Mouse (Mus musculus): ENCODE data around the gene Lag3. TPM values are rescaled to one million over a fixed set of nuclear protein-coding genes. Genes with fewer than 3 reads are reported as not detected.

Lag3 gene
- total and polyA plus RNA-seq, 2 experiments from 2014 or later, result 0.11 to 0.85 TPM

- ATAC-seq (ENCODE audit: insufficient read depth, low read depth) (no peak), DNase-seq (ENCODE audit: low spot score) (no peak)
- 60% methylated on average over 1 of the region's 1 CpGs for WGBS
- Histone ChIP-seq H3K27ac (ENCODE audit: low read depth) (peak overlapping the region; percentile 96), H3K9ac (replicated peaks; ENCODE audit: low read depth, low read length) (0 out of 2 replicates have a peak overlapping the region, but pooled peaks have one; percentile 26), H3K9me3 (replicated peaks; ENCODE audit: control insufficient read depth, low read length) (no peaks in the 10 kb centered on the region), H3K4me2 (ENCODE audit: low read depth, low read length) (peak overlapping the region; percentile 75; the same call in 1 of the 2 replicates), H3K36me3 (replicated peaks; ENCODE audit: control insufficient read depth, insufficient read depth, low read length) (peaks cover 23% of the 10 kb centered on the region), H3K27me3 (ENCODE audit: control insufficient read depth, insufficient read depth, low read length) (no peaks in the 10 kb centered on the region), H3K4me3 (ENCODE audit: low read depth, low read length) (0 out of 2 replicates have a peak overlapping the region, but pooled peaks have one; percentile 91), H3K4me1 (ENCODE audit: control insufficient read depth, insufficient read depth) (peaks cover 22% of the 10 kb centered on the region)
- TF ChIP-seq CTCF (IDR thresholded peaks at IDR 0.05; ENCODE audit: low read depth) (no peak), EP300 (IDR thresholded peaks at IDR 0.05; ENCODE audit: low read depth) (no peak)
Observed at GRCm38 (mm10) chr6:124930231-124930630, 18.7 kb upstream of the Lag3 start.

DNA sequence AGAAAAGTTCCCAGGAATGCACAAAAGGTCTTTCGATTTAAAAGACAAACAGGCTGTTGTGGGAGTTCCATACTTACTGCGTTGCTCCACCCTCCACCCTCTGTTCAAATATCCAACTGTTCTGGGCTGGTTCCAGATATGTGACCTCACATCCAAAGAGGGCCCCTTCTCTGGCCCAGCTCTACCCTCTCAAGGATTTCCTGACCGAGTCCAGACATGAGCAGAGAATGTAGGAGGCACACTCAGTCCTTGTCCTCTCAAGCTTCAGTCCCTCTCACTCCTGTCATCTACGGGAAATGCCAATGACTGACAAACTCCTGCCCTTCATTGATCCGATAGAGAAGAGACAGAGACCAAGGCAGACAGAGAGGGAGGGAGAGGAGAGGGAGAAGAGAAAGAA is 14.4 kb upstream of the Lag3 start:
- peak; percentile 69 for ATAC-seq (ENCODE audit: insufficient read depth, low read depth)

DNA sequence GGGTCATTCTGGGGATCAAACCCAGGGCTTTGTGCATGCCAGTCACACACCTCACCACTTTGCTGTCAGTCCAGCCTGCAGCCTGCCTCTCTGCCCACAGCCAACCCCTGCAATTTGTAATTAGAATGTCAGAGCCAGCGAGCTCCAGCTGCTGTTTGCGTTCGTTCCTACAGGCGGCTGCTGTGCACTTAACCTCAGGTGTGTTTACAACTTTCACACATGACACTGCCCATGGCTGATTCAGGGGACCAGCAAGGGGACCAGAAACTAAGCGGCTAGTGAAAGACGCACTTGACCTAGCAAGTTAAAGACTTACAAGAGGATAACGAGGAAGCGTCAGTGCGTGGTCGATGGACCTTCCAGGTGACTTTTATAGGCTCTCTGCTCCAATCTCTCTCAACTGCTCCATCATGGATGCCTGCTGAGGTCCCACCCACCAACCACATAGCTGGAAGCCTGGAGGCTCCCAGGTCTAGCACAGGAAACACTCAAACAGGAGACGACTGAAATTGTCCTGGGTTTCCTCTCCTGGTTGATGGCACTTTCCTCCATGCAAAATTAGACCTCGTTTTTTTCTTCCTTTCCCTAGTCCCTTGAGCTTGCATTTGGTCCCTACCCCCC is 13.8 kb upstream of the Lag3 start:
- TF ChIP-seq EP300 (IDR thresholded peaks at IDR 0.05; ENCODE audit: low read depth), result no peak
- 0 out of 2 replicates have a peak, but pooled peaks have one; percentile 9 for TF ChIP-seq CTCF (IDR thresholded peaks at IDR 0.05; ENCODE audit: low read depth)
- Histone ChIP-seq H3K4me2 (ENCODE audit: low read depth, low read length) (peak overlapping the region; percentile 56), H3K36me3 (replicated peaks; ENCODE audit: control insufficient read depth, insufficient read depth, low read length) (no peaks in the 10 kb centered on the region), H3K4me3 (ENCODE audit: low read depth, low read length) (peak overlapping the region; percentile 27), H3K9ac (replicated peaks; ENCODE audit: low read depth, low read length) (peak overlapping the region; percentile 10; the same call in 1 of the 2 replicates), H3K4me1 (ENCODE audit: control insufficient read depth, insufficient read depth) (peaks cover 27% of the 10 kb centered on the region), H3K9me3 (replicated peaks; ENCODE audit: control insufficient read depth, low read length) (no peaks in the 10 kb centered on the region), H3K27me3 (ENCODE audit: control insufficient read depth, insufficient read depth, low read length) (no peaks in the 10 kb centered on the region), H3K27ac (ENCODE audit: low read depth) (peak overlapping the region; percentile 90)
- WGBS, result 38% methylated on average over 12 of the region's 12 CpGs
- ATAC-seq (ENCODE audit: insufficient read depth, low read depth), result 0 out of 2 replicates have a peak, but pooled peaks have one; percentile 10
- DNase-seq (ENCODE audit: low spot score), result no peak

More for the DNA sequence above, 14.4 kb upstream of the Lag3 start:
- Histone ChIP-seq H3K4me3 (ENCODE audit: low read depth, low read length) (peak overlapping the region; percentile 27), H3K36me3 (replicated peaks; ENCODE audit: control insufficient read depth, insufficient read depth, low read length) (no peaks in the 10 kb centered on the region), H3K4me2 (ENCODE audit: low read depth, low read length) (peak overlapping the region; percentile 56), H3K4me1 (ENCODE audit: control insufficient read depth, insufficient read depth) (peaks cover 22% of the 10 kb centered on the region), H3K27me3 (ENCODE audit: control insufficient read depth, insufficient read depth, low read length) (no peaks in the 10 kb centered on the region), H3K9ac (replicated peaks; ENCODE audit: low read depth, low read length) (peak overlapping the region; percentile 10; the same call in 1 of the 2 replicates), H3K9me3 (replicated peaks; ENCODE audit: control insufficient read depth, low read length) (no peaks in the 10 kb centered on the region), H3K27ac (ENCODE audit: low read depth) (peak overlapping the region; percentile 90)
- TF ChIP-seq CTCF (IDR thresholded peaks at IDR 0.05; ENCODE audit: low read depth) (no peak), EP300 (IDR thresholded peaks at IDR 0.05; ENCODE audit: low read depth) (no peak)
- peak; percentile 90 for DNase-seq (ENCODE audit: low spot score)
- WGBS, result 6% methylated on average over 5 of the region's 5 CpGs

- Histone ChIP-seq H3K36me3 (replicated peaks; ENCODE audit: control insufficient read depth, insufficient read depth, low read length) (no peaks in the 10 kb centered on the region), H3K4me1 (ENCODE audit: control insufficient read depth, insufficient read depth) (peaks cover 36% of the 10 kb centered on the region), H3K4me3 (ENCODE audit: low read depth, low read length) (no peak overlapping the region), H3K9ac (replicated peaks; ENCODE audit: low read depth, low read length) (no peak overlapping the region), H3K4me2 (ENCODE audit: low read depth, low read length) (no peak overlapping the region), H3K9me3 (replicated peaks; ENCODE audit: control insufficient read depth, low read length) (no peaks in the 10 kb centered on the region), H3K27ac (ENCODE audit: low read depth) (peak overlapping the region; percentile 100), H3K27me3 (ENCODE audit: control insufficient read depth, insufficient read depth, low read length) (no peaks in the 10 kb centered on the region)
- TF ChIP-seq EP300 (IDR thresholded peaks at IDR 0.05; ENCODE audit: low read depth) (no peak), CTCF (IDR thresholded peaks at IDR 0.05; ENCODE audit: low read depth) (no peak)
- ATAC-seq (ENCODE audit: insufficient read depth, low read depth) (no peak), DNase-seq (ENCODE audit: low spot score) (no peak)
- 70% methylated on average over 4 of the region's 4 CpGs for WGBS
Observed at GRCm38 (mm10) chr6:124921539-124921938, 10.0 kb upstream of the Lag3 start.

DNA sequence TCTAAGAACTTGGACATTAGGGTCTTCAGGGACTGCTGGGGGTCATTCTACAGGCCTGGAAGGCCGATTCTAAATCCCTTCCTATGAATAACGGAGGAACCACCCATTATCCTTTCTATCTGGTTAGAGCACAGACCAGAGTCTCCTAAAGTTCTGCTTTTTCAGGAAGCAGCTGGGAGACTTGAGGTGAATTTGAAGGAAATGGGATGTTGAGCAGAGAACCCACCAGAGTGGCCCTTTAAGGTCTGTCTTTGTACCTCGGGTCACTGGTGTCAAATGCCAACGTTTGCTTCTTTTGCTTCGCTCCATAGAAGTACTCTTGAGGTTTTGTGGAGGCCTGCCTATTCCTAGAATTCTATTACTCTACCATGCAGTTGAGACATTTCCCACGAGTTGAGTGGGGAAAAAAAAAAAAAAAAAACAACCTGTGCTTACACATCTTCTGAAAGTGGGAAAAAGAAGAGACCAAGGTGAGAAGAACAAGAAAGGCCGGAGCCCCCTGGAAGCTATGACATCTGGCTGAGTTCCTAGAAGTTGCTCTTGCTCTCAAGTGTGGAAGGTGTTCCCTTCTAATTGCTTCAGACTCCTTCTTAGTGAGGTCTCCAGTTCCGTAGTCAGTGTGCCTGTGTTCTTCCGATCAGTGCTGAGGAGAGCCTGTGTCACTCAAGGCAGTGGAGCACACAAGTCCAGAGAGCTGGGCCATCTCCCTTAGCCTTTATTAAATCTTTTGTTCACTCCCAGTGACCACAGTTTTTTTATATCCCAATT is 9.0 kb upstream of the Lag3 start:
- Histone ChIP-seq H3K4me1 (ENCODE audit: control insufficient read depth, insufficient read depth) (peaks cover 41% of the 10 kb centered on the region), H3K4me2 (ENCODE audit: low read depth, low read length) (peak overlapping the region; percentile 97), H3K27me3 (ENCODE audit: control insufficient read depth, insufficient read depth, low read length) (no peaks in the 10 kb centered on the region), H3K27ac (ENCODE audit: low read depth) (peak overlapping the region; percentile 100), H3K4me3 (ENCODE audit: low read depth, low read length) (peak overlapping the region; percentile 38; the same call in 1 of the 2 replicates), H3K9me3 (replicated peaks; ENCODE audit: control insufficient read depth, low read length) (no peaks in the 10 kb centered on the region), H3K9ac (replicated peaks; ENCODE audit: low read depth, low read length) (peak overlapping the region; percentile 45; the same call in 1 of the 2 replicates), H3K36me3 (replicated peaks; ENCODE audit: control insufficient read depth, insufficient read depth, low read length) (no peaks in the 10 kb centered on the region)
- 28% methylated on average over 9 of the region's 9 CpGs for WGBS
- no peak for TF ChIP-seq CTCF (IDR thresholded peaks at IDR 0.05; ENCODE audit: low read depth)
- no peak for TF ChIP-seq EP300 (IDR thresholded peaks at IDR 0.05; ENCODE audit: low read depth)
- no peak for ATAC-seq (ENCODE audit: insufficient read depth, low read depth)
- no peak for DNase-seq (ENCODE audit: low spot score)
